Mouse (Mus musculus) right cerebral cortex, postnatal 4 days (tissue): Measurements from ENCODE around the gene Nelfb.
"Not testable (repeated sequence)": the region's sequence is repeated elsewhere in the genome, so short reads cannot be mapped to it uniquely, and the experiment has no call there.

Experiments used
- DNase-seq: peaks from one replicate; pipeline ENCODE4 v3.0.0-alpha.2; 2022

The Nelfb gene

GRCm38 (mm10) chr2:25211121-25211670, at the start of gene Nelfb:
Nelfb (minus strand) TSS chr2:25211489.
- DNase-seq = peak; percentile 82

GRCm38 (mm10) chr2:25258887-25259286, 47.6 kb upstream of the Nelfb start:
- DNase-seq = no peak

GRCm38 (mm10) chr2:25257250-25257649, 46.0 kb upstream of the Nelfb start:
- DNase-seq = not testable (repeated sequence)

GRCm38 (mm10) chr2:25256443-25257109, 45.3 kb upstream of the Nelfb start:
- DNase-seq = not testable (repeated sequence)

GRCm38 (mm10) chr2:25255284-25255779, 44.0 kb upstream of the Nelfb start, which contains the start of gene Tmem203:
Tmem203 (plus strand) TSS chr2:25255439.
- peak; percentile 90 for DNase-seq

- DNase-seq = no peak
Measured at GRCm38 (mm10) chr2:25252331-25252730, 41.0 kb upstream of the Nelfb start.

GRCm38 (mm10) chr2:25246183-25247072, 35.1 kb upstream of the Nelfb start, which contains the start of gene AL732309.1:
AL732309.1 (minus strand) TSS chr2:25246863.
- DNase-seq = no peak

GRCm38 (mm10) chr2:25244144-25244543, 32.9 kb upstream of the Nelfb start:
- DNase-seq = no peak

- DNase-seq = no peak
Measured at GRCm38 (mm10) chr2:25243342-25243741, 32.1 kb upstream of the Nelfb start.

- peak; percentile 58 for DNase-seq
Measured at GRCm38 (mm10) chr2:25242101-25242506, 30.8 kb upstream of the Nelfb start, which contains the start of the genes Rnf208 and Cysrt1. Rnf208 (plus strand) TSS chr2:25242255. Cysrt1 (minus strand) TSS chr2:25242452.

- no peak for DNase-seq
Measured at GRCm38 (mm10) chr2:25241438-25241775, 30.1 kb upstream of the Nelfb start.

GRCm38 (mm10) chr2:25240723-25241437, 29.6 kb upstream of the Nelfb start:
- DNase-seq = peak; percentile 71

GRCm38 (mm10) chr2:25240310-25240709, 29.0 kb upstream of the Nelfb start:
- DNase-seq = no peak

- no peak for DNase-seq
Measured at GRCm38 (mm10) chr2:25239766-25240165, 28.5 kb upstream of the Nelfb start.

- no peak for DNase-seq
Measured at GRCm38 (mm10) chr2:25238106-25238505, 26.8 kb upstream of the Nelfb start.

GRCm38 (mm10) chr2:25237522-25237921, 26.2 kb upstream of the Nelfb start:
- DNase-seq = no peak

GRCm38 (mm10) chr2:25236614-25237013, 25.3 kb upstream of the Nelfb start, which contains the start of gene Rnf224:
Rnf224 (minus strand) TSS chr2:25236787.
- DNase-seq = no peak

- no peak for DNase-seq
Measured at GRCm38 (mm10) chr2:25234551-25235220, 23.4 kb upstream of the Nelfb start.

GRCm38 (mm10) chr2:25234050-25234449, 22.8 kb upstream of the Nelfb start, which contains the start of gene Slc34a3:
Slc34a3 (minus strand) TSS chr2:25234364.
- DNase-seq = no peak

- no peak for DNase-seq
Measured at GRCm38 (mm10) chr2:25233421-25233820, 22.1 kb upstream of the Nelfb start.

- no peak for DNase-seq
Measured at GRCm38 (mm10) chr2:25231038-25231437, 19.7 kb upstream of the Nelfb start.

GRCm38 (mm10) chr2:25230581-25230980, 19.3 kb upstream of the Nelfb start:
- DNase-seq = no peak
